Mouse (Mus musculus): ENCODE measurements around the gene Hrh2.

DNA sequence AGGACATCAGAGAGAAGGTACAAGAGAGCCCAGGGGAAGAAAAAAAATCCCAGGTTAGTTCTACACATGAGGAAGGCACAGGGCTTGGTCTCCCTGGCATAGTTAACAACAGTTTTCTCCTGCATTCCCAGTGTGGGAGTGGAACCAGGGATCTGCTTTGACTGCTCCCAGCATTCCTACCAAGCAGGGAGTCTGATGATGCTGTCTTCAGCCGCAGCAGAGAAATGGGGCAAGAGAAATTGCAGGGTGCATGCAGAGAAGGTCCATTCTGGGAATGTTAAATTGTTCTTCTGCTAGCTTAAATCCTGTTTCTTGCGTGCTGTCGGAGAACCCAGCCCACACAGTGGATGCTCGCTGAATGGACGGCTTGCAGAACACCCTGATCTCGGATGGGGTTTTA lies 26.2 kb upstream of the Hrh2 start:
- no peak for TF ChIP-seq CTCF (IDR thresholded peaks at IDR 0.05; ENCODE audit: borderline replicate concordance, extremely low read depth, insufficient read depth, insufficient read length)
- TF ChIP-seq POLR2A (IDR thresholded peaks at IDR 0.05; ENCODE audit: borderline replicate concordance, extremely low read depth, insufficient read depth, insufficient read length, poor library complexity, severe bottlenecking), result no peak
